Mouse (Mus musculus) cerebellum, adult 11-12 months (tissue): ENCODE data around the gene Lgi4.

Experiments
- DNase-seq: peaks from one replicate; pipeline ENCODE4 v3.0.0; 2022

The Lgi4 gene

GRCm38 (mm10) chr7:31052251-31052635 is 6.9 kb upstream of the Lgi4 start:
- DNase-seq: peak; percentile 60

GRCm38 (mm10) chr7:31052636-31053434 is 6.3 kb upstream of the Lgi4 start:
- DNase-seq: peak; percentile 89

DNA sequence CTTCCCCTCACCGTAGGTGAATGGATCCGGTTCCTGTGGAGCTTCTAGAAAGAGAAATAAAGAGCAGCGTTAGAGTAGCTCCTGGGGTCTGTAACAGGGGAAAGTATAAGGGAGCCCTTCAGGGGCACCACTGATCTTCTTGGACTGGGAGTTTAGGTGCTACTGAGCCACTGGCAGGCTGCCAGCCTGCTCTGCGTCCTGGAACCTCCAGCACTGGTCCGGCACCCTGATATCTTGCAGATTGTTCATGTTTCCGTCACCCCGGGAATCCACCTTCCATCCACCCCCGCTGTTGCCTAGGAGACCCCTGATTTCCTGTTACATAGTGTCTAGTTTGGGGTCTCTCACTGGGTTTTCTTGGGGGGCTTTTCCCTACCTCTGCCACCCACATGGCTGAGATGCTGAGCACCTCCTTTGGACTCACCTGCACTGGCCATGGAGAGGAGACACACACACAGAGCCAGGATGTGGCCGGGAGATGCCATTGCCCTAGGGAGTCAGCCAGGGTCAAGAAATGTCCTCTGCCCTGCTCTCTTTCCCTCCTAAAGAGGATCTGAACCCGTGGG is 5.2 kb upstream of the Lgi4 start:
- peak; percentile 67 for DNase-seq

DNA sequence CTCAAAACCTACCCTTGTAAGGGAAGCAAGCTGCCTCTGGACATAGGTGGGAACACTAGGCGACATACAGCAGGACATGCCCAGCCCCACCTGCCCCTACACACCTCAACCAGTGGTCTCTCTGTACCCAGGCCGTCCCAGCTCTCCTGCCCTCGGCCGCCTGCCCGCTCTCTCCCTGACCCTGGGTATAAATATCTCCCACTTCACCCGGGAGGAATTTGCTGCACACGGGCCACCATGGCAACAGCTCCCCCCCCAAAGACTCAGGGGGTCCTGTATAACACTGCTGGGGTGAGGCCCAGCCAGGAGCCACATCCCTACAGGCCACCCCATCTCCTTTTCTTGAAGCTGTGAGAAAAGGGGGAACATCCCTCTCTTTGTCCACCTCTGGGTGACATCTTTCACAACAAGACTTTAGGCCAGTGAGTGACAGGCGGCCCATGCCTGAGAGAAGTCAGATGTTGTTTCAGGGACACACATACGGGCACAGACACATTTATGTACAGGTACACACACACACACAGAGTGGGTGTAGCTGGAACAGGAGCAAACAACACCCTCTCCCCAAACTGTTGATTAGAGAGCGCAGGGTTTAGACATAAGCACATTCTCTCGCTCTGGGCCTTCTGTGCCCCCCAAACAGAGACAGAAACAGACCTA is 4.4 kb upstream of the Lgi4 start:
- no peak for DNase-seq

DNA sequence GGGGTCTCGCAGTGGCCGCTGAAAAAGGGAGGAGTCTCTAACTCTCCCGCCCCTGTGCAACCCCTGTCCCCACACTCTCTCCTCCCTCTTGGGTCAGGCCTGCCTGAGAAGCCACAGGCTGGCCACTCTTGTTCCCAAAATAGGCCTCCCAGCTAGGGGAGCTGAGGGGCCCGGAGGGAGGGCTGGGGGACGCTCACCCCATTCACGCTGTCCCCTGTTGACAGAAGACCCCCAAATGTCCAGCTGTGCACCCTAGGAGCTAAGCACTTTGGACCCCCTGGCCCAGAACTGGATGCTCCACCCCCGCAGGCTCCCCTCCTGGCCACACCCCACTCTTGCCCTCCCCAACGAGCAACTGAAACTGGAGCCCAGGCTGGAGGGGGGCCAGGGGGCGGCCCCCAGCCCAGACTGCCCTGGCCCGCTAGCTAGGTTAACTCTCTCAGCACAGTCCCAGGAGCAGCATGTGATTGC is 3.8 kb upstream of the Lgi4 start:
- DNase-seq: peak; percentile 61

DNA sequence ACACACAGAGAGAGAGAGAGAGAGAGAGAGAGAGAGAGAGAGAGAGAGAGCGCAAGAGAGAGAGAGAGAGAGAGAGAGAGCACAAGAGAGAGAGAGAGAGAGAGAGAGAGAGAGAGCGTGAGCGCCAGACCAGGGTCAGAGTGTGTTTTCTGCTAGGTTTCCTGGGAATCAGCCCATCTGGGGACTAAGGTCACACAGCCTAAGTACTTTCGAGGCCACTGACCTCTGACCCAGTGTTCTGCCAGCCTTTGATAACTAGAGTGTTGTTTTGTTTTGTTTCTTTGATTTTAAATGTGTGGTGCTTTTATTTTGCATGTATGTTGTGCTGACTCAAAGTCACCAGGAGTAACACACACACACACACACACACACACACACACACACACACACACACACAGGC is 3.3 kb upstream of the Lgi4 start:
- DNase-seq: no peak

DNA sequence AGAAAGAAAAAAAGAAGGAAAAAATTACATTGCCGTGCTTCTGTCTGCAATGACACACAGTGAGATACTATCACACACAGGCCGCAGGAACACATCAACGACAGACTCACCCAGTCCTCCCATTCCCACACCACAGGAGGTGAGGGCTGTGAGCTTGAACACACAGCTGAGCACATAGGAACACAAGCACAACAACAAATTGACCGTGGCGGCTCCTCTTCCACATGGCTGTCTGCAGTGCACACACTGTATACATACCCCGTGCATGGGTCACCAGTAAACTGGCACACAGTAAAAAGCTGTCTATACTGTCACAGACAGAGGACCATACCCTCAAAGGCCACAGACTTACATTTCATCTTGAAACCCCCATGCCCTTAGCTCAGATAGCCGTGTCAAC is 2.7 kb upstream of the Lgi4 start:
- DNase-seq: no peak

- no peak for DNase-seq
These were observed 2.1 kb upstream of the Lgi4 start, which contains the start of gene Fxyd1 for GRCm38 (mm10) chr7:31057071-31057470. Gene Fxyd1 (minus strand): TSS chr7:31057199.

DNA sequence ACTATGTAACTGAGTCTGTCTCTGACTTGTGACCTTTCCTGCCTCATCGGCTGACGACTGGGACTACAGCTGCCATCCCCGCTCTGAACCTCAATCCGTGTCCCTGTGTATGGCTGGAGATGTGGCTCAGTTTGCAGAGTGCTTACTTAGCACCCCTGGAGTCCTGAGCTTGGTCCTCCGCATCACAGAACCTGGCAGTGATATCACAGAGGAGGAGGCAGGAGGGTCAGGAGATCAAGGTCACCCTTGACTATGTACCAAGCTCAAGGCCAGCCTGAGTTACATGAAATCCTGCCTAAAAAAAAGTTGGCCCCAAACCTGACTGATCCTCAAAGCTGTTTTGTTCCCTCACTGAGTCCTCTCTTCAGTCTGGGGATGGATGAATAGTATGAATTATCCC is 1.4 kb upstream of the Lgi4 start:
- no peak for DNase-seq

DNA sequence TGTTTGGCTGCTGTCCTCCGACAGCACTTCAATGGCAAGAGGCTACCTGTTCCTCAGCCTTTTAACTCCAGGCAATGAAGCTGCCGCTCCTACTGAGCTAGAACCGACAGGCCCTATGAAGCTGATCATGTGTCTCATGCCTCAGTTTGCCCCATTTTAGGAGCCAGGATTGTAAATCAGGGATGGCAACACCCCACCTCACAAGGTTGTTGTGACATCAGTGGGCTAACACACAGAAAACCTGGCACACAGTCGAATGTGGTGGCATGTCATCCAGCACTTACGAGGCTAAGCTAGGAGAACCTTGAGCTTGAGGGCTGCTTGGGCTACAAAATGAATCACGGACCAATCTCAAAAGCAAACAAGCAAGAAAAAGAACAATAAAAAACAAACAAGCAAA is 931 bp upstream of the Lgi4 start:
- no peak for DNase-seq

GRCm38 (mm10) chr7:31059919-31060620 is 928 bp downstream of the Lgi4 start:
- DNase-seq: no peak

DNA sequence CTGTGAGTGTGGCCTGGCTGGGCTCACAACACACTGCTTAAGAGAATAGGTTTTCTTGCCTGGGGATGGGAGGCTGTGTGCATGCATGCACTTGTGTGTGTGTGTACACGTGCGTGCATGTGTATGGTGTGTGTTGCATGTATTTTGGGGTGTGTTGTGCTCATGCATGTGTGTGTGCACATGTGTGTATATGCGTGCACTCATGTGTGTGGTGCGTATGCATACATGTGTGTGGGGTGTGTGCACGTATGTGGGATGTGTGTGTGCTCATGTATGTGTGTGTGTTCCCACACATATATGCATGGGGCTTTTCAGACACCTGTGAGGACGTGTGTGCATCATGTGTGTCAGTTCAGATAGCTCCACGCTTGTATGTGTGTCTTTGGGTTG is 1.5 kb downstream of the Lgi4 start:
- no peak for DNase-seq

- no peak for DNase-seq
These were observed 4.0 kb downstream of the Lgi4 start for GRCm38 (mm10) chr7:31063074-31063560.

GRCm38 (mm10) chr7:31067836-31068235 is 8.7 kb downstream of the Lgi4 start:
- no peak for DNase-seq

GRCm38 (mm10) chr7:31069491-31069890 is 10.3 kb downstream of the Lgi4 start:
- peak; percentile 66 for DNase-seq

DNA sequence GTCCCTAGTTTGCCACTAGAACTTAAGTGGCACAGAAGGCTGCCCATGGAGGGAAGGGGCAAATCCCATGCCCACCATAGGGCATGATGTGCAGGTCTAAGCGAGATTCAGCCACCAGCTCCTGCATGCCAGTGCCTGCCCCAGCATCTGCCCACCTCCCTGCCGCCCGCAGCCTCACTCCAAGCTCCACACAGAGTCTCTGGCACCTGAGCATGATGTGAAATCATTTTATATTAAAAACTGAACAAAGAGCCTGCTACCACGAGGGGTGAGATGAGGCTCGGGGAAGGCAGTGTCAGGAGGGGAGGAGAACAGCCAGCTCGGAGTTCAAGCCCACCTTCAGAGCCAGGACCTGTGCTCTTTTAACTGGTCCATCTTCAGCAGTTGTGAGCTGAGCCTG is 11.2 kb downstream of the Lgi4 start:
- DNase-seq: no peak

DNA sequence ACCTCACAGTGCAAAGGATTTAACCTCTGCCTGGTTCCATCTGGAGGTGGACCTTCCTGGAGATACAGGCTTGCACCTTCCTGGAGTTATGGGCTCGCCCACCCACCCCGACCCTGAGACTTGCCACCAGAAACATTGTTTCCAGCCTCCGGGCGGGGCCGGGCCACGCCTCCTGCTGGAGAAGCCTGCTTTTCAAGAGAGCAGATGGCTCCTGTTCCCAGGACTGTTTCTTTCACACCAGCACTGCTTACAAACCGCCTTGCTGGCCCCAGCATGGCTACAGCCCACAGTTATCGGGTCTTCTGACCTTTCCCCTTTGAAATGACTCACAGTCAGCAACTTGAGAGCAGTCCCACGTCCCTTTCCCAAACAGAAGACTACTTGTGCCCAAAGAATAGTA is 13.2 kb downstream of the Lgi4 start:
- no peak for DNase-seq

- no peak for DNase-seq
These were observed 14.4 kb downstream of the Lgi4 start for GRCm38 (mm10) chr7:31073546-31073945.

DNA sequence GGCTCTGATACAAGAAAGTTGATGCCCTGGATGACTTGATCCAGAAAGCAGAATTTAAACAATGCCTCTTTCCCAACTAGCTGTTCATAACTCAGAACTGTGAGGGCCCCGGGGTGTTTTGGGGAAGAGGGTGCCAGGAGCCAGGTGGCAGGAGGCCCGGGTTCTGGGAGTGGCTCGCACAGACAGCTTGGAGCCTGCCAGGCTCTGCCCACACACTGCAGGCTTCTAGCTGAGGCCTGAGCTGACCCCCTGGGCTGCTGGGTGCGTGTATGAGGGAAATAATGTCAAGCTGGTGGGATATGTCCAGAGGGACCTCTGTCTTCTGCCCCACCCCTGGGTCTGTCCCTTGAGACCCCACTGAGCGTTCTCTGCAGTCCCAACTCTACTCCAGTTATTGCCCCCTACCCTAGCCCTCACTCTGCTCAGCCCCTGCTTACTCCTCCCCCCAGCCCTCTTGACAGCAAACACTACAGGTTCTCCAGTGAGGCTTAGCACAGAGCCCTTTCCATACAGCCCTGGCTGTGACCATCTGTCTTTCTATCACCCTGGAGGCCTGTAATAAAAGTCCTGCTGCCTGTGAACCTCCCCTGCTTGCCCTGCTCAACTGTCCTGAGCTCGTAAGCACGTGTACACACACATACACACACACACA is 15.0 kb downstream of the Lgi4 start:
- peak; percentile 63 for DNase-seq

GRCm38 (mm10) chr7:31074713-31075069 is 15.5 kb downstream of the Lgi4 start:
- DNase-seq: peak; percentile 45

DNA sequence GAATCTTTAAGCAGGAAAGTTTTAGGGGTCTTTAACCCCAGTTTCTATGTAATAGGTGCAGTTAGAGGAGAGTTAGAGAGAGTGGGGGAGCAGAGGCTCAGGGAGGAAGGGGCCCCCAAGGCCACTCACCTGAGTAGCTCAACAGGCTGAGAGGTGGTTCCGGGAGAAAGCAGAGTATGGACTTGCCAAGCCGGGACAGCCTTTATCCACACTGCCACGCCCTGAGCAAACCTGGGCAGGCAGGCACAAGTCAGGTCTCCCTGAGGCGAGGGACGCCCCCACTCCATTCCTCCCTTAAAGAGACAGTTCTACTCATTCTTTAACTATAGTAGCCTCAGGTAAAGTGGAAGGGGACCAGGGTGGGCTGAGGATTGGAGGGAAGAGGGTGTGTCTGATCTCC is 17.4 kb downstream of the Lgi4 start, which contains the start of gene Fxyd3:
Gene Fxyd3, minus strand, starts transcription at position 213 of the 400 bp plus-strand sequence.
- no peak for DNase-seq

GRCm38 (mm10) chr7:31077470-31077869 is 18.3 kb downstream of the Lgi4 start:
- DNase-seq: peak; percentile 63
